Mouse (Mus musculus) hindbrain, embryonic 12.5 days (tissue): Measurements from ENCODE around the gene Csnk2b. TPM values are rescaled to one million over a fixed set of nuclear protein-coding genes. Genes with fewer than 3 reads are reported as not detected.

Experiments
- ATAC-seq: fragments of 200-750 bp; cut with Nextera tagmentation; 2 replicates; pipeline ENCODE4 v1.8.0; 2017; ENCODE audit warnings: moderate TSS enrichment; ENCODE audit not compliant: low FRiP score
- H3K27ac ChIP-seq: fragments of 300-500 bp; sonication (generic); 2 replicates; pipeline ENCODE4 v1.5.1; 2016; ENCODE audit warnings: mild to moderate bottlenecking
- H3K27me3 ChIP-seq: fragments of 300-500 bp; sonication (generic); 2 replicates; pipeline ENCODE4 v1.6.1; 2016; ENCODE audit warnings: mild to moderate bottlenecking
- H3K36me3 ChIP-seq: fragments of 300-500 bp; sonication (generic); 2 replicates; pipeline ENCODE4 v1.6.1; 2016; ENCODE audit warnings: mild to moderate bottlenecking
- H3K4me1 ChIP-seq: fragments of 300-500 bp; sonication (generic); 2 replicates; pipeline ENCODE4 v1.6.1; 2016
- H3K4me2 ChIP-seq: fragments of 300-500 bp; sonication (generic); replicated peaks from 2 replicates; pipeline ENCODE4 v1.6.1; 2016; ENCODE audit warnings: mild to moderate bottlenecking
- H3K4me3 ChIP-seq: fragments of 300-500 bp; sonication (generic); 2 replicates; pipeline ENCODE4 v1.5.1; 2016; ENCODE audit warnings: mild to moderate bottlenecking
- H3K9ac ChIP-seq: fragments of 300-500 bp; sonication (generic); 2 replicates; pipeline ENCODE4 v1.6.1; 2016; ENCODE audit warnings: mild to moderate bottlenecking, moderate library complexity
- H3K9me3 ChIP-seq: fragments of 300-500 bp; sonication (generic); replicated peaks from 2 replicates; pipeline ENCODE4 v1.6.1; 2016; ENCODE audit warnings: mild to moderate bottlenecking
- WGBS: fragments of 180-500 bp; shearing (Covaris S2); methylation state at CpG from one replicate; pipeline ENCODE4 v1.1.7; 2016; 5-methylcytosine and 5-hydroxymethylcytosine counted together
- polyA plus RNA-seq: library from polyadenylated mRNA; unstranded; fragments of >200 nt; fragmentation: Nextera tagmentation; extraction: Ambion mirVana; gene quantifications from 2 replicates; pipeline ENCODE4 v1.2.1, GENCODE M21; 2016

Gene Csnk2b
- polyA plus RNA-seq, 1 experiment from 2014 or later = 276 TPM

DNA sequence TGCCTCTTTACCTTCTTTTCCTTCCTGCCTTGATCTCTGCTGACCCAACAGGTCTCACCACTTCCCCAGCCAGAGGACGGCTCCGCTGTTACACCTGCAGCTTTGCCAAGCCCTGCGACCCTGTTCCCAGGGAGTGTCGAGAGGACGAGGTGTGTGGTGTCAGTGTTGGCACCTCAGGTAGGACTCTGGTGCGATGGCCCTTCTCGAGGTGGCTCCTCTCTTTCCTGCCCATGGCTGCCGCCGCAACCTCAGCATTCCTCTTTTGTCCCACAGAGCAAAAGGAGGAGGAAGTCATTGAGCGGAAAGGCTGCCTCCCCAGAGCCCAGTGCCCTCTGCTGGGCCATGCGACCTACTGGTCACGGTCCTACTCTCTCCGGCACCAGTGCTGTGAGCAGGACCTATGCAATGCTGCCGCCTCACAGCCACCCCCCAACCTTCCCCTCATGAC is 44.0 kb downstream of the Csnk2b start, which contains the start of gene Ly6g6d:
TSS of gene Ly6g6d (minus strand) at position 280 of the 448 bp plus-strand sequence.
- Histone ChIP-seq H3K9me3 (no peaks in the 10 kb centered on the region), H3K4me3 (peak within 1 kb of the TSS; percentile 14), H3K27me3 (peaks cover 8% of the 10 kb centered on the region; the same call in 1 of the 2 replicates), H3K4me2 (peak within 1 kb of the TSS; percentile 43), H3K4me1 (peaks cover 18% of the 10 kb centered on the region), H3K9ac (peak within 1 kb of the TSS; percentile 13), H3K36me3 (no peaks in the 10 kb centered on the region), H3K27ac (no peak within 1 kb of the TSS)
- 7% methylated on average over 14 of the region's 14 CpGs for WGBS
- ATAC-seq = no peak

DNA sequence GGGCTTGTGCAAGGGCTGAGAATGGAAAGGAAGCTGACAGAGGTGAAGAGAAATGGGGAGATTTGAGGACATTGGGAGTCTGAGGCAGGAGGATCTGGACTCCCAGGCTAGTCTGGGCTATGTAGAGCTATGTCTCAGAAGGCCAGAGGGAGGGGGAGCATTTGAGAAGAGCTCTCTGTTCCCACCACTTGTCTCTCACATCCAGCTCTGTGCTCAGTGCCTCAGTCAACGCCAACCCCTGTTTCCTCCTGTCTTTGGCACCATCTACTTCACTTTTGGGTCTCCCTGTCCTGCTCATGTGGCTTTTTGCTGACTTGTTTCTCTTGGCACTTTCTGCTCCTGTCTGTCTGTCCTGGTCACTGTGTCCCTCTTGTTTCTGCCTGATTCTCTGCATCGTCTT is 44.6 kb downstream of the Csnk2b start:
- H3K27ac ChIP-seq = no peak overlapping the region
- ATAC-seq = no peak
- 41% methylated on average over 2 of the region's 2 CpGs for WGBS
- peak overlapping the region; percentile 13; the same call in 1 of the 2 replicates for H3K9ac ChIP-seq
- peak overlapping the region; percentile 43 for H3K4me2 ChIP-seq
- H3K9me3 ChIP-seq = no peaks in the 10 kb centered on the region
- peaks cover 18% of the 10 kb centered on the region for H3K4me1 ChIP-seq
- no peak overlapping the region for H3K4me3 ChIP-seq
- H3K27me3 ChIP-seq = peaks cover 8% of the 10 kb centered on the region; the same call in 1 of the 2 replicates
- H3K36me3 ChIP-seq = no peaks in the 10 kb centered on the region

DNA sequence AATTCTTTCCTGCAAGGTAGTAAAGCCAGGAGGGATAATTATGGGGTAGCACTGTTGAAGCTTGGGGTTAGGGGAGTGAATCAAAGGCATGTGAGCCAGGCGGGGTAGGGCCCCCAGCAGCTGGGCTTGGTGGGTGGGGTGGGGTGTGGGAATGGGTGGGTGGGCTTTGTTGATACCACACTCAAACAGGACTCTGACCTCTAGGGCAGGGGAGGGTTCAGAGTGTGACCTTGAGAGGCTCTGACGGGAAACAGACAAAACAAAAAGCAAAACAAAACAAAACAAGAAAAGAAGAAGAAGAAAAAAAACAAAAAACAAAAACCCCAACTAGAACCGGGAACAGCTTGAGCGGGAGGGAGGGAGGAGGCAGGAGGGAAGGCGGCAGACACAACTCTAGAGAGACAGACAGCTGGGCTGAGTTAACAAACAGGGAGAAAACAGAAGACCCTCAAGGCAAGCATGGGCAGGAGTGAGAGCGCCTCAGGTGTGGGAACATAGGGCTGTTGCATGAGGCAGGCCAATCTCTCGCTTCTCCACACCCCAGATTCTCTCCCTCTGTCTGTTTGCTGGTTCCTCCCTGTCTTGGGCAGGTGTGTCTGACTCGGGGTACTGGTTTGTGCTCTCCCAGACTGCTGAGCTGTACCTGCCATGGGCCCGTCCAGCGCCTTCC is 45.2 kb downstream of the Csnk2b start, which contains the start of gene Ly6g6e:
TSS of gene Ly6g6e (plus strand) at position 396 of the 670 bp plus-strand sequence.
- Histone ChIP-seq H3K36me3 (no peaks in the 10 kb centered on the region), H3K4me3 (peak within 1 kb of the TSS; percentile 14; the same call in 1 of the 2 replicates), H3K4me1 (peaks cover 18% of the 10 kb centered on the region), H3K9ac (peak within 1 kb of the TSS; percentile 13; the same call in 1 of the 2 replicates), H3K27ac (no peak within 1 kb of the TSS), H3K27me3 (peaks cover 8% of the 10 kb centered on the region; the same call in 1 of the 2 replicates), H3K9me3 (no peaks in the 10 kb centered on the region), H3K4me2 (peak within 1 kb of the TSS; percentile 43)
- 27% methylated on average over 10 of the region's 10 CpGs for WGBS
- ATAC-seq = no peak

DNA sequence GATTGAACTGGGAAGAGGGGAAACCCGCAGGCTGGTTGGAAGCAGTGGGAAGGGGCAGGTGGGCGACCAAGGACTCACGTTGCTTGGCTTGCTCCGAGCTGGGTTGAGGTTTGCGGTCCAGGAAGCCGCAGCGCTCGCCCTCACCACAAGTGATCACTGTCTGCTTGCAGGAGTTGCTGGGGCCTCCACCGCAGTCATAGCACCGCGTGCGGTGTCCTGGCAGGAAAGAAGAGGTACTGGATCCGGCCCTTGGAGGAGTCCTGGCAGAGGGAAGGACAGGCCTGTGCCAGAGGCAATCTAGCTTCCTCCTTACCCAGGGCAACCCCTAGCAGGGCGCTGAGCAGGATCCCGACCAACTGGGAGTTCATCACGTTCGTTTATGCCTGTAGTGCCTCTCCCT is 47.8 kb downstream of the Csnk2b start:
- H3K9ac ChIP-seq = no peak overlapping the region; the same call in 1 of the 2 replicates
- WGBS = 51% methylated on average over 17 of the region's 17 CpGs
- no peak overlapping the region for H3K4me3 ChIP-seq
- peaks cover 5% of the 10 kb centered on the region; the same call in 1 of the 2 replicates for H3K27me3 ChIP-seq
- no peak overlapping the region for H3K4me2 ChIP-seq
- H3K36me3 ChIP-seq = no peaks in the 10 kb centered on the region
- ATAC-seq = no peak
- no peak overlapping the region for H3K27ac ChIP-seq
- no peaks in the 10 kb centered on the region for H3K9me3 ChIP-seq
- H3K4me1 ChIP-seq = peaks cover 18% of the 10 kb centered on the region

DNA sequence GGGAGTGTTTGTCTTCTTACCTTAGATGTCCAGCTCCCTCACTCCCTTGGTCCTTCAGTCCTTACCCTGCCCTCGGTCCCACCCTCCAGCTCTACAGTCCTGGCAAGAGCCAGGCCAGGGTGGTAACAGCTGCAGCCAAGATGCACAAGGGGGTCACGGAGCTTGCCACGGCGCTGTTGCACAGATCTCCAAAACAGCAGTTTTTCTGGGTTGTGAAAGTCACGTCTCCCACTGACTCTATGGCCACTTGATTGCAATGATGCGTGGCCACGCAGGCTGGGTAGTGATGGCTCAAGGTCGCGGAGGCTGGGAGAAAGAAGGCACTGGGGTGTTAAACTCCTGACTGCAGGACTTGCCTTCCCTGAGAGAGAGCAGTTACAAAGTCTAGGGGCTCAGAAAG is 50.4 kb downstream of the Csnk2b start:
- WGBS = 77% methylated on average over 9 of the region's 9 CpGs
- no peak overlapping the region for H3K27ac ChIP-seq
- peaks cover 21% of the 10 kb centered on the region for H3K27me3 ChIP-seq
- no peaks in the 10 kb centered on the region for H3K9me3 ChIP-seq
- H3K4me1 ChIP-seq = peaks cover 2% of the 10 kb centered on the region; the same call in 1 of the 2 replicates
- H3K4me3 ChIP-seq = no peak overlapping the region
- no peak overlapping the region for H3K9ac ChIP-seq
- H3K4me2 ChIP-seq = no peak overlapping the region
- no peak for ATAC-seq
- no peaks in the 10 kb centered on the region for H3K36me3 ChIP-seq

DNA sequence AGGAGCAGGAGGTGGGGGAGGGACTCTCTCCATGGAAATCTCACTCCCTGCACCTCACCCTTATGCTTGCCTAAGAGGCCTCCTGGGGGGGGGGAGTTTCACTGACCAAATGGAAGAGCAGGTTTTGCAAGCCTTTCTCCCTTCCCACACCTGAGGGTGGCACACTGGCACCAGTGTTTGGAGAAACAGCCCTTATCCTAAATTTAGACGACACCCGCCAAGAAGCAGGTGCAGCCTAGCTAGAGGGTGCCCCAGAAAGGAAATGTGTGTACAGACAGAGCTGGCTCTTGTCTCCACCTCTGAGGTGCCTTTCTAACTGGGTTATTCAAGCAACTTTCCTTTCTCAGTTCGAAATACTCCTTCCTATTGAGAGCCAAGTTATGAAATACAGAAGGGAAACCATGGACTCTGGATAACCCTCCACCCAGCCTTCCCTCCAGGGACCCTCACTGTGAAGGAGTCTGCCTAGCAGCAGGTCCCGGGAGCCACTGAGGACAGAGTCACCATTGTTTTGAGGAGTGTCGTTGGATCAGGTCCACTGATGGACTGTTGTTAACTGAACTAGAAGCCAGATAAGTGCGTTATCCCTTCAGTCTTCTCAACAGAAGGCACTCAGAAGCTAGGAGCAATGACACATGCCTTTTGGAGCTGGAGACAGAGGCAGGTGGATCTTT is 51.2 kb downstream of the Csnk2b start:
- 67% methylated on average over 6 of the region's 6 CpGs for WGBS

DNA sequence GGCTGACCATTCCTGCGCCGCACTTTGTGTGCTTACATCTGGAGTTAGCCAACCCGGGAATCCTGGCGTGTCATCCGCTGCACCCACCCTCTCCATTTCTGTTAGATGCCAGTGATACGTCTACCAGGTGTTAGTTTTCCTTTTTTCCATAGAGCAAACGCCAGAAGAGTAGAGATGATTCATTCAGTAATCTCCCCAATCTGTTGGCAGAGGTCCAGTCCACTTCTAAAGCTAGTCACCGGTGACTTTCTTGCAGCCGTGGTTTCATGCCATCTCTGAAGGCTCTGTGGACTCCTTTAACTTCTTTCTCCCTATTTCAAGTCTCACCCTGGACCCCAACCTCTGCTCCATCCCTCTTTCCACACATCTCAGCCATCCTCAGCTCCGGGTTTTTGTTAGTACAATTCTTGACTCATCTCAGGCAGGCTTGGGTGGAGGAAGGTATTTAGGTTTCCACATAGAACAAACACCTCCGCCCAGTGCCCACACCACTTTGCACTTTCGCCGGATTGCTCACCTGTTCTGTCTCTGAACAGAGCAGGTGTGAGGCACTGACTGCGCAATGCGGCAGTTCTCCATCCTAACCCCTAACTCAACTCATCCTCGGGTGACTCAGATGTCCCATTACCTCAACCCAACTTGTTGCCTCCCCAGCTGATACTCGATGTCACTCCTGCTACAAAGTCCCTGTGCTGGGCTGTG is 53.5 kb downstream of the Csnk2b start:
- no peak for ATAC-seq
- no peak overlapping the region for H3K27ac ChIP-seq
- H3K36me3 ChIP-seq = no peaks in the 10 kb centered on the region
- 86% methylated on average over 17 of the region's 17 CpGs for WGBS
- H3K27me3 ChIP-seq = peaks cover 46% of the 10 kb centered on the region
- H3K4me1 ChIP-seq = peaks cover 21% of the 10 kb centered on the region
- no peak overlapping the region for H3K9ac ChIP-seq
- H3K9me3 ChIP-seq = no peaks in the 10 kb centered on the region
- H3K4me3 ChIP-seq = no peak overlapping the region
- H3K4me2 ChIP-seq = no peak overlapping the region

More for the DNA sequence above, 51.2 kb downstream of the Csnk2b start:
- H3K4me3 ChIP-seq = no peak overlapping the region
- peaks cover 4% of the 10 kb centered on the region for H3K4me1 ChIP-seq
- no peak for ATAC-seq
- peaks cover 28% of the 10 kb centered on the region for H3K27me3 ChIP-seq
- H3K4me2 ChIP-seq = no peak overlapping the region
- H3K9me3 ChIP-seq = no peaks in the 10 kb centered on the region
- H3K9ac ChIP-seq = no peak overlapping the region; the same call in 1 of the 2 replicates
- H3K27ac ChIP-seq = no peak overlapping the region
- no peaks in the 10 kb centered on the region for H3K36me3 ChIP-seq

Other genes starting within 250 kb of the Csnk2b start
- gene Zbtb12, start 242.6 kb downstream of the Csnk2b start, polyA plus RNA-seq = 12.0 and 12.8 TPM in 2 replicates
- 0.10 and 0.29 TPM in 2 replicates for gene Gm20547, start 240.0 kb downstream of the Csnk2b start, polyA plus RNA-seq
- gene C2, start 223.8 kb downstream of the Csnk2b start, polyA plus RNA-seq = 1.4 and 2.6 TPM in 2 replicates
- gene Ehmt2, start 223.6 kb downstream of the Csnk2b start, polyA plus RNA-seq = 110 and 113 TPM in 2 replicates
- 0.13 and 0.15 TPM in 2 replicates for gene Slc44a4, start 207.6 kb downstream of the Csnk2b start, polyA plus RNA-seq
- 25.2 and 28.2 TPM in 2 replicates for gene Neu1, start 190.8 kb downstream of the Csnk2b start, polyA plus RNA-seq
- gene Hspa1b, start 162.8 kb downstream of the Csnk2b start, polyA plus RNA-seq = 0.08 and 0.25 TPM in 2 replicates
- gene Gm20481, start 152.1 kb downstream of the Csnk2b start, polyA plus RNA-seq = 0.99 TPM in 1 of 2 replicates, not detected in the other
- 2.2 and 3.1 TPM in 2 replicates for gene Hspa1a, start 149.9 kb downstream of the Csnk2b start, polyA plus RNA-seq
- 1.3 TPM in 2 replicates for gene Hspa1l, start 149.3 kb downstream of the Csnk2b start, polyA plus RNA-seq
- gene Lsm2, start 140.2 kb downstream of the Csnk2b start, polyA plus RNA-seq = 128 and 158 TPM in 2 replicates
- gene Vars, start 121.1 kb downstream of the Csnk2b start, polyA plus RNA-seq = 109 and 110 TPM in 2 replicates
- 0.12 and 0.20 TPM in 2 replicates for gene Vwa7, start 105.5 kb downstream of the Csnk2b start, polyA plus RNA-seq
- gene Sapcd1, start 94.0 kb downstream of the Csnk2b start, polyA plus RNA-seq = 2.4 and 3.6 TPM in 2 replicates
- gene Msh5, start 75.3 kb downstream of the Csnk2b start, polyA plus RNA-seq = 3.0 and 3.1 TPM in 2 replicates
- gene Clic1, start 72.1 kb downstream of the Csnk2b start, polyA plus RNA-seq = 157 and 159 TPM in 2 replicates
- 512 and 517 TPM in 2 replicates for gene Ddah2, start 63.0 kb downstream of the Csnk2b start, polyA plus RNA-seq
- gene Ly6g6c, start 56.7 kb downstream of the Csnk2b start, polyA plus RNA-seq = not detected in 2 replicates
- gene Mpig6b, start 55.9 kb downstream of the Csnk2b start, polyA plus RNA-seq = 0.46 and 0.52 TPM in 2 replicates
- not detected in 2 replicates for gene Ly6g6e, start 45.2 kb downstream of the Csnk2b start, polyA plus RNA-seq
- 2.1 and 2.3 TPM in 2 replicates for gene Ly6g6d, start 44.0 kb downstream of the Csnk2b start, polyA plus RNA-seq
- 0.47 and 0.62 TPM in 2 replicates for gene Ly6g6f, start 36.4 kb downstream of the Csnk2b start, polyA plus RNA-seq
- gene Abhd16a, start 32.8 kb downstream of the Csnk2b start, polyA plus RNA-seq = 78.6 and 81.1 TPM in 2 replicates
- not detected in 2 replicates for gene Ly6g5c, start 13.8 kb downstream of the Csnk2b start, polyA plus RNA-seq
- gene Ly6g5b, start 6.6 kb downstream of the Csnk2b start, polyA plus RNA-seq = 1.4 and 1.5 TPM in 2 replicates
- 19.8 and 20.8 TPM in 2 replicates for gene Gpank1, start 598 bp downstream of the Csnk2b start, polyA plus RNA-seq
- gene D17H6S53E, start 4.3 kb upstream of the Csnk2b start, polyA plus RNA-seq = 7.3 and 7.7 TPM in 2 replicates
- gene Apom, start 10.0 kb upstream of the Csnk2b start, polyA plus RNA-seq = 0.39 TPM in 1 of 2 replicates, not detected in the other
- 87.9 and 88.3 TPM in 2 replicates for gene Bag6, start 13.1 kb upstream of the Csnk2b start, polyA plus RNA-seq
- gene Prrc2a, start 42.8 kb upstream of the Csnk2b start, polyA plus RNA-seq = 206 and 213 TPM in 2 replicates
- 7.8 and 7.9 TPM in 2 replicates for gene Aif1, start 54.0 kb upstream of the Csnk2b start, polyA plus RNA-seq
- gene Lst1, start 66.4 kb upstream of the Csnk2b start, polyA plus RNA-seq = 6.1 and 6.9 TPM in 2 replicates
- 0.54 and 0.81 TPM in 2 replicates for gene Ltb, start 72.4 kb upstream of the Csnk2b start, polyA plus RNA-seq
- gene Tnf, start 80.0 kb upstream of the Csnk2b start, polyA plus RNA-seq = 0.14 TPM in 1 of 2 replicates, not detected in the other
- not detected in 2 replicates for gene Lta, start 83.3 kb upstream of the Csnk2b start, polyA plus RNA-seq
- gene Gm16181, start 98.8 kb upstream of the Csnk2b start, polyA plus RNA-seq = 0.62 TPM in 1 of 2 replicates, not detected in the other
- 21.1 and 23.0 TPM in 2 replicates for gene Atp6v1g2, start 111.6 kb upstream of the Csnk2b start, polyA plus RNA-seq
- 12.1 and 12.2 TPM in 2 replicates for gene Nfkbil1, start 113.7 kb upstream of the Csnk2b start, polyA plus RNA-seq
- 480 and 488 TPM in 2 replicates for gene Ddx39b, start 119.7 kb upstream of the Csnk2b start, polyA plus RNA-seq
- gene H2-D1, start 140.7 kb upstream of the Csnk2b start, polyA plus RNA-seq = 38.6 and 46.0 TPM in 2 replicates
- gene H2-Q1, start 198.4 kb upstream of the Csnk2b start, polyA plus RNA-seq = 0.12 TPM in 1 of 2 replicates, not detected in the other
- 0.46 TPM in 1 of 2 replicates, not detected in the other for gene H2-Q2, start 220.2 kb upstream of the Csnk2b start, polyA plus RNA-seq